Mouse (Mus musculus): ENCODE data around the gene Rad18. TPM values are rescaled to one million over a fixed set of nuclear protein-coding genes. Genes with fewer than 3 reads are reported as not detected.

The Rad18 gene
- polyA plus RNA-seq, 1 experiment from 2014 or later: 22.3 TPM

GRCm38 (mm10) chr6:112584961-112585360 is 111.5 kb downstream of the Rad18 start:
- no peaks in the 10 kb centered on the region for H3K27me3 ChIP-seq (replicated peaks)
- H3K4me3 ChIP-seq: no peak overlapping the region
- no peak overlapping the region for H3K9ac ChIP-seq
- H3K4me2 ChIP-seq: no peak overlapping the region
- no peak overlapping the region for H3K27ac ChIP-seq (replicated peaks)
- H3K36me3 ChIP-seq: no peaks in the 10 kb centered on the region
- no peaks in the 10 kb centered on the region for H3K9me3 ChIP-seq
- no peak for ATAC-seq (ENCODE audit: extremely low read depth, insufficient number of reproducible peaks, low FRiP score, low TSS enrichment)
- WGBS: 74% methylated on average over 5 of the region's 5 CpGs
- no peaks in the 10 kb centered on the region for H3K4me1 ChIP-seq

- Histone ChIP-seq H3K36me3 (no peaks in the 10 kb centered on the region), H3K4me2 (no peak overlapping the region), H3K9me3 (no peaks in the 10 kb centered on the region), H3K4me1 (peaks cover 10% of the 10 kb centered on the region), H3K27me3 (replicated peaks) (no peaks in the 10 kb centered on the region), H3K9ac (no peak overlapping the region), H3K27ac (replicated peaks) (no peak overlapping the region), H3K4me3 (no peak overlapping the region)
- ATAC-seq (ENCODE audit: extremely low read depth, insufficient number of reproducible peaks, low FRiP score, low TSS enrichment): no peak
- 60% methylated on average over 4 of the region's 4 CpGs for WGBS
Observed at GRCm38 (mm10) chr6:112582022-112582421, 114.5 kb downstream of the Rad18 start.

GRCm38 (mm10) chr6:112577198-112577597 is 119.3 kb downstream of the Rad18 start:
- no peak overlapping the region for H3K9ac ChIP-seq
- peak overlapping the region; percentile 8 for H3K27ac ChIP-seq (replicated peaks)
- H3K27me3 ChIP-seq (replicated peaks): no peaks in the 10 kb centered on the region
- 0 out of 2 replicates have a peak overlapping the region, but pooled peaks have one; percentile 1 for H3K4me2 ChIP-seq
- H3K36me3 ChIP-seq: no peaks in the 10 kb centered on the region
- ATAC-seq (ENCODE audit: extremely low read depth, insufficient number of reproducible peaks, low FRiP score, low TSS enrichment): no peak
- H3K9me3 ChIP-seq: no peaks in the 10 kb centered on the region
- no peak overlapping the region for H3K4me3 ChIP-seq
- 28% methylated on average over 5 of the region's 5 CpGs for WGBS
- peaks cover 14% of the 10 kb centered on the region for H3K4me1 ChIP-seq

GRCm38 (mm10) chr6:112574558-112574957 is 121.9 kb downstream of the Rad18 start:
- Histone ChIP-seq H3K4me3 (no peak overlapping the region), H3K4me2 (no peak overlapping the region), H3K27ac (replicated peaks) (no peak overlapping the region), H3K9ac (no peak overlapping the region), H3K36me3 (no peaks in the 10 kb centered on the region), H3K9me3 (no peaks in the 10 kb centered on the region), H3K27me3 (replicated peaks) (no peaks in the 10 kb centered on the region), H3K4me1 (peaks cover 14% of the 10 kb centered on the region)
- WGBS: 62% methylated on average over 3 of the region's 3 CpGs
- no peak for ATAC-seq (ENCODE audit: extremely low read depth, insufficient number of reproducible peaks, low FRiP score, low TSS enrichment)

- Histone ChIP-seq H3K36me3 (no peaks in the 10 kb centered on the region), H3K9ac (no peak overlapping the region), H3K4me1 (no peaks in the 10 kb centered on the region), H3K9me3 (no peaks in the 10 kb centered on the region), H3K27ac (replicated peaks) (no peak overlapping the region), H3K4me3 (no peak overlapping the region), H3K4me2 (no peak overlapping the region), H3K27me3 (replicated peaks) (no peaks in the 10 kb centered on the region)
- WGBS: 50% methylated on average over 1 of the region's 1 CpGs
- ATAC-seq (ENCODE audit: extremely low read depth, insufficient number of reproducible peaks, low FRiP score, low TSS enrichment): no peak
Observed at GRCm38 (mm10) chr6:112570413-112570812, 126.1 kb downstream of the Rad18 start.

Other genes with a start within 250 kb of the Rad18 start
- gene Cav3, start 237.2 kb downstream of the Rad18 start, polyA plus RNA-seq (2015; fragmentation: Nextera tagmentation; extraction: Ambion mirVana): 75.5 and 87.9 TPM in 2 replicates
- 0.11 and 0.12 TPM in 2 replicates for gene Oxtr, start 206.7 kb downstream of the Rad18 start, polyA plus RNA-seq (2015; fragmentation: Nextera tagmentation; extraction: Ambion mirVana)

All from heart, embryonic 13.5 days (tissue).